Mouse (Mus musculus): Measurements from ENCODE around the gene Acot11. TPM values are rescaled to one million over a fixed set of nuclear protein-coding genes. Genes with fewer than 3 reads are reported as not detected.
"Not testable (repeated sequence)": the region's sequence is repeated elsewhere in the genome, so short reads cannot be mapped to it uniquely, and the experiment has no call there.

Acot11 gene
- total RNA-seq, 2 experiments from 2014 or later: 1.0 TPM

DNA sequence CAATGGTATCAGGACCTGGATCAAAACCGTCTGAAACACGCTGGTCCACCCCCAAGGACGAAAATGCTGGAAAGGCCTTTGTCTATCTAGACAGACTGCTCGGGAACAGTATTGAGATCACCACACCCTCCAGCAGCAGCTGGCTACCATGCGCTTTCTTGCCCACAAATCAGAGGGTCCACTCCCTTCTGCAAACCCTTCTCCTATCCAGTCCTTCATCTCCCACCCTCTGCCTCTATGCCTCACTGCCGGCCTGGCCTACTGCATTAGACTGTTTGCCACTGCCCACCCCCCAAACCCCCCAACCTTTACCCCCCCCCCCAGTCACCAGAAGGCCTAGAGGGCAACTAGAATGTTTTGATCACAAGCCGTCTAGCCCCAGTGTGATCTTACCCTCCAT is 19.5 kb downstream of the Acot11 start:
- ATAC-seq (replicated peaks; ENCODE audit: low FRiP score, low TSS enrichment, poor library complexity, severe bottlenecking): no peak

DNA sequence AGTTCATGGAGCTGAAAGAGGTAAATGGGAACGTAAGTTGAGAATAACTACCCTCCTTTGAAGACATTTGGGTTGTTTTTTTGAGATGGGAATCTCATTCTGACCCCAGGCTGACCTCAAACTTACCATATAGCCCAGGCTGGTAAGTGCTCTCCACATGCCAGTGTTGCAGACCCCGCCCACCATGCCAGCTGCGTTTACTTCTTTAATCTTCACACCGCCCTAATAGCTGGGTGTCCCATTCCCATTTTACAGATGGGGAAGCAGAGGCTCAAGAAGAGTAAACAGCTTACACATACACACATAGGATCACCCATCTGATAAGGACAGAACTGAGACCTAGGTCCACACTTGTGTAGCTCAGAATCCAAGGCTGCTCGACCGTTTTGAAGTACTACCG is 20.0 kb downstream of the Acot11 start:
- no peak for ATAC-seq (replicated peaks; ENCODE audit: low FRiP score, low TSS enrichment, poor library complexity, severe bottlenecking)

DNA sequence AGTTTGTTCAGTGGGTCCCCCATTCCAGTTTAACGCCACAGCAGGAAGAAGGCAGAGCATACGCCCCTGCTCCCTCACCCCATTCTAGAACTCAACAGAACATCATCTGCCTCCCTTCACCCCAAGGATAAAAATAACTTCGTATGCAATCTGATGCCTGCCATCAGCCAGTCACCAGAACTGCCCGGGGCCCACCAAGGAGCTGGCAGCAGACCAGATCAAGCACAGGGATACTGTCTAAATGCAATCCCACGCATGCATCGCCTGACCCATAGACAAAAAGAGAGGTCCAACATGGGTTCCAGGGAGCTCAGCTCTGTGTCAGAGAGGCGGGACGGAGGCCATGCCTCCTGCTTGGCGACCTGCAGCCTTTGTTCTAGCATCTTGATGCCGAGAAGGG is 21.7 kb downstream of the Acot11 start:
- no peak for ATAC-seq (replicated peaks; ENCODE audit: low FRiP score, low TSS enrichment, poor library complexity, severe bottlenecking)

DNA sequence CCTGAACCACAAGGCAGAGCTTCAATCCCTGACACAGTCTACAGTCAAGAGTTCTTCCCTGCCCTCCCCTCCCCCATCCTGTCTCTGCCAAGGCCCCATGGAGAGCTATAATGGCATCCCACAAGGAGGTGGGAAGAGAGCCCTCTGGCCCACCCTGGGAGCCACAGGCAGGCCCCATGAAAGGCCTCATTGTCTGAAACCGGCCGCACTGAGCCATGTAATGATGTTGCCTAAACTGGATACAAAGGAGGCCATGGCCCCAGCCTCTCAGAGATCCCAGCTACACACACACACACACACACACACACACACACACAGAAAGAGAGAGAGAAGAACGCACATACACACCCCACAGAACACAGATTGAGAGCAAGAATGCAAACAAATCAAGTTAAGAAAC is 24.8 kb downstream of the Acot11 start:
- ATAC-seq (replicated peaks; ENCODE audit: low FRiP score, low TSS enrichment, poor library complexity, severe bottlenecking): no peak

DNA sequence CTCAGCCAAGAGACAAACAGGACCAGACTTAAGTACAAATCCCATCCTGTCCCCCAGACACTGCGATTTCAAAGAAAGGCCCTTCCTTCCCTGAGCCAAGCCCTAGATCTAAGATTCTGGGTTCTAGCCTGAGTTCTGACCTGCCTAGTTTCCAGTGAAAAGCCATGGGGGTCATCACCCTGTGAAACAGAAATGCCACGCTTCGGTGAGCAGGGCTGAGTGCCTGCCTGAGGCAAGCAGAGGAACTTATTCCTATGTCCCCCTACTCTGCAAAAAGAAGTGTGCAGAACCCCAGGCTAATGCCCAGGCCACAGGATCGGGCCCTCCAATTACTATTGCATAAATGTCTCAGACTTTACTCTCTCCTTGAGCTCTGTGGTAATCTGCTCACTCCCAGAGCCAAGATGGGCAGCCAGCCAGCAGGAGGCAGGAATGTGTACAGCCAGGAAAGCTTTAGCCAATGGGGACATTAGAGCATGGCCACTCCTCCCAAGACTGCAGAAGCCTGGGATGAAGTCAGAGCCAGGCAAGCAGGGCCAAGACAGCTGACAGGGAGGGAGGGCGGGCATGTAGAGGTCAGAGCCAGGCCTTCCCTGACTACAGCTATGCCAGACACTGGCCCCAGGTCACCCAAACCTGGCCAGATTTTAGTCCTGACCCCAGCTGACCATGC is 26.5 kb downstream of the Acot11 start:
- ATAC-seq (replicated peaks; ENCODE audit: low FRiP score, low TSS enrichment, poor library complexity, severe bottlenecking): peak; percentile 59; the same call in 1 of the 2 replicates

DNA sequence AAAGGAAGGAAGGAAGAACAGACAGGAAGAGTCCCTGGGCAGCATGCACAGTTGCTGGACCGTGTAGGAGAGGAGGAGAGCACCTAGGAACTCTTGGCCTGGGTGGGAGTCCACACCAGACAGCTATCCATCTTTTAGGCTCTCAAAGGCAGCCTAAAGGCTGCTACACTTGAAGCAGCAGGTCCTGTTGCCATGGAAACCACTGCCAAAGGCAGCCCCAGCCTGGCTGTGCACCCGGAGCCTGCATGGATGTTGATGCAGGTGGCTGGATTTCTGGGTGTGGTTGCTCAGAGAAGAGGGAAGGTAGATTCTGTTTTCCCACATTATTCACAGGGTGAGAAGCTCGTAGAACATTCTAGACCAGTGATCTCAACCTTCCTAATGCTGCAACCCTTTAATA is 27.8 kb downstream of the Acot11 start:
- ATAC-seq (replicated peaks; ENCODE audit: low FRiP score, low TSS enrichment, poor library complexity, severe bottlenecking): no peak

DNA sequence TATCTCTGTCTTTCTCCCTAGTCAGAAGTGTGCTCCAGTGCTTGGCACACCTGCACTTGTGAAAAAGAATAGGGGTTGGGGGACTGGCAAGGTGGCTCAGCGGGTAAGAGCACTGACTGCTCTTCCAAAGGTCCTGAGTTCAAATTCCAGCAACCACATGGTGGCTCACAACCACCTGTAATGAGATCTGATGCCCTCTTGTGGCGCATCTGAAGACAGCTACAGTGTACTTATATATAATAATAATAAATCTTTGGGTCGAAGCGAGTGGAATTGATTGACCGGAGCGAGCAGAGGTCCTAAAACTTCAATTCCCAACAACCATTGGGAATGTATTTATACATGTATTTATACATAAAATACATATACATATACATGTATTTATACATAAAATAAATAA is 29.0 kb downstream of the Acot11 start:
- ATAC-seq (replicated peaks; ENCODE audit: low FRiP score, low TSS enrichment, poor library complexity, severe bottlenecking): not testable (repeated sequence)

DNA sequence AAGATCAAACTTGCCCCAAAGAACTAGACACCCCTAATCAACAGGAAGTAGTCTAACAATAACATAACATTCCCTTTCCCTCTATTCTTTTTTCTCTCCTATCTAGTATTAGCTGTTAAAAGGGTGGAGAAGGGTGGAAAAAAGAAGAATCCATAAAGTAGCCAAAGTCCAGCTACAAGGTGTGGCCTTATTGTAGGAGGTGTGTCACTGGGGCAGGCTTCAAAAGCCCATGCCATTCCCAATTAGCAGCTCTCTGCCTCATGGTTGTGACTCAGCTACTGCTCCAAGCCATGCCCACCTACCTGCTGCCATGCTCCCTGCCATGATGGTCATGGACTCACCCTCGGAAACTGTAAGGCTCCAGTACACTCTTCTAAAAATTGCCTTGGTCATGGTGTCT is 32.2 kb downstream of the Acot11 start:
- ATAC-seq (replicated peaks; ENCODE audit: low FRiP score, low TSS enrichment, poor library complexity, severe bottlenecking): no peak

DNA sequence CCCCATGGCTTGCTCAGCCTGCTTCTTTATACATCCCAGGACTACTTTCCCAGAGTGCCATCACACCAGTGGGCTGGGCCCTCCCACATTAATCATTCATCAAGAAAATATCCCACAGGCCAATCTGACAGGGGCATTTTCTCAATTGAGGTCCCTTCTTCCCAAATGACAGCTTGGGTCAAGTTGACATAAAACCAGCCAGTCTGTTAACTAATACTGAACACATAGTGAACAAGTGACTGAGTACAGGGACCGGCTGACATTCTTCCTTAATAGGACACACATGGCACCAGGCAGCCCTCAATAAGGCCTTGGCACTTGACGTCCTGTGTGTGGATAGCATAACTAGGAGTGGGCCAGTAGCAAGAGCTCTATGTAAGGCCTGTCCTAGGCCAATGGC is 35.5 kb downstream of the Acot11 start:
- no peak; the same call in 1 of the 2 replicates for ATAC-seq (replicated peaks; ENCODE audit: low FRiP score, low TSS enrichment, poor library complexity, severe bottlenecking)

DNA sequence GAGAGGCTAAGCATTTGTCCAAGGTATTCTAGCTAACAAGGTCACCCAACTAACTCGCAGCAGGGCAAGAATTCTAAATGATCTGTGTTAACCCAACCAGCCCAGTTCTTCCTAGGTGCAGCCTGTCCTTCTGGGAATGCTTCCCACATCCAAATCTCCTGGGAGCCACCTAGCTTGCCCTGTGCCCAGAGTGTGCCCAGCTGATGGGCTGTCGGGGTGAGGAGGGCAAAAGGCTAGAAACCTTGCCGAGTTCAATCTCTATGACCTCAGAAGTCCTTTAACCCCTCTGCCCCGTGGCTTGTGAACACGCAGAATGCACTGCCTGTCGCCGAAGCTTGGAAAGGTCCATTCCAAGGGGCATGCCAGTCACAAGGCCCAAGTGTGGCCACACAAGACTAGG is 40.6 kb downstream of the Acot11 start:
- ATAC-seq (replicated peaks; ENCODE audit: low FRiP score, low TSS enrichment, poor library complexity, severe bottlenecking): no peak

DNA sequence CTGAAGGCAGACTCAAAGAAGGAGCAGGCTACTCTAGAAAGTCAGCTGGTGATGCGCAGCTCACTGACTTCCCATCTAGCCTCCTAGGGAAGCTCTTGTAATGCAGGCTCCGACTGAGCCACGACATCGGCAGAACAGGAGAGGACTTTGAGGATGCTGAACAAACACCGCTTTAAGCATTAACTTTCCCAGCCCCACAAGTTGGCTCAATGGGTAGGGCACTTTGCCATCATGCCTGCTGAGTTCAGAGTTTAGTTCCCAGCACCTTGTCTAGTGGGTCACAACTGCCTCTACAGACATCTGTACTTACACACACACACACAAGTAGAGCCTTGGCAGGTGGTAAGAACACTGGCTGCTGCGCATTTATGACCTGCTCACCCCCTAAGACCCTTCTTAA is 53.1 kb downstream of the Acot11 start:
- ATAC-seq (replicated peaks; ENCODE audit: low FRiP score, low TSS enrichment, poor library complexity, severe bottlenecking): no peak

DNA sequence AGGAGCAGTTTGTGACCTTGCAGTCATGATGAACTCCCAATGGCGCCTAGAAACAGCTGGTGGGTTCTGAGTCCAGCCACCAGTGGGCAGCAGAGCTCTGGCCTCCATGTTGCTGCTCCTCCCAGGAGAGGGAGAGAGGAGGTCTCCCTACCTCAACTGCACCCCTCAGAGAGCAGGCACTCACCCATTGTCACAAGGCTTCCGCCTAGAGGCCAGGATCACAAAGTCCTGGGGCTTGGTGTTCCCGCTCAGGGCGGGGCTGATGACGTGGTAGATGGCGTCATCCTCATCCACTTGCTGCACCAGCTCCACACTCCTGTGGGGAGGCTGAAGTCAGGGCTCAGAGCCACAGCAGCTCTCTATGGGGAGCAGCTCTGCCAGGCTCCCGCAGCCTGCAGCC is 55.1 kb downstream of the Acot11 start:
- peak; percentile 40; the same call in 1 of the 2 replicates for ATAC-seq (replicated peaks; ENCODE audit: low FRiP score, low TSS enrichment, poor library complexity, severe bottlenecking)

DNA sequence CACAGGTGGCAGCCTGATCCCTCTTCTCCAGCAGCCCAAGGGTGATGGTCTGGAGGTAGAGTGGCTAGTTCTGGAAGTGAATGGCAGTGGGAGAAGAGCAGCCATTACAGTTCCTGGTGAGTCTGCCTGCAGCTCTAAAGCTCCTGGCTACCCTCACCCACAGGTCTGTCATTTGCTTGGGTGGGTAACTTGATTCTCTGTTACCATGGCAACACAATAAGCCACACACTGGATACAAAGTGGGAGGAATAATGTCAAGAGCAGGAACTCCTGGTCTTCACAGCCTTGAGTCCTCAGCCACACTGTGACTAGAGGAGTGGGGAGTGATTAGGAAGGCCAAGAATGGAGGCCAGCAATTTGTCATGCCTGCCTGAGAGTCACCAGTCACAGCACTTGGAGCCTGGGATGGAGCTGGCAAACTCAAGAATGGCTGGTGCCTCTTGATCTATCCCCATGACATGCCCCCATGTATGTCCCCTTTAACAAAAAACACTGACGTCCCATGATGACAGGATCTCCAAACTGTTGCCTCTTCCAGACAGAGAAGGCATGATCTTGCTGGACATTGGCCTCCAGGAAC is 57.7 kb downstream of the Acot11 start:
- ATAC-seq (replicated peaks; ENCODE audit: low FRiP score, low TSS enrichment, poor library complexity, severe bottlenecking): no peak

DNA sequence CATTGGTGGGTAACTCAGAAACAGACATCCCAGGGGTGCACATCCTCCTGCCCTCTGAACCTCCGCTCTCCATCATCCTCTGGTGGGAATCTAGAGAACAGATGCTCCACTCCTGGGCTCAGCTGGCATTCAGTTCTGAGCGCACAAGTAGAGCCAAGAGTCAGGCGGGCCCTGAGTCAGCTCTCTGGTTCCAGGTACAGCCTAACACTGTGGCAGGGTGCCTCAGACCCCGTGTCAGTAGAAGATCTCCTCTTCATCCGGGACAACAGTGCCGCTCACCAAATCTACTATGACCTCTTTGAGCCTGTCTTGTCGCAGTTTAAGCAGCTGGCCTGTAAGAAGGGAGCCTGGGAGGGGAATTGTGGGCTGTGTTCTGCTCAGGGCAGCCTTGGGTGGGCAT is 58.9 kb downstream of the Acot11 start:
- no peak for ATAC-seq (replicated peaks; ENCODE audit: low FRiP score, low TSS enrichment, poor library complexity, severe bottlenecking)

DNA sequence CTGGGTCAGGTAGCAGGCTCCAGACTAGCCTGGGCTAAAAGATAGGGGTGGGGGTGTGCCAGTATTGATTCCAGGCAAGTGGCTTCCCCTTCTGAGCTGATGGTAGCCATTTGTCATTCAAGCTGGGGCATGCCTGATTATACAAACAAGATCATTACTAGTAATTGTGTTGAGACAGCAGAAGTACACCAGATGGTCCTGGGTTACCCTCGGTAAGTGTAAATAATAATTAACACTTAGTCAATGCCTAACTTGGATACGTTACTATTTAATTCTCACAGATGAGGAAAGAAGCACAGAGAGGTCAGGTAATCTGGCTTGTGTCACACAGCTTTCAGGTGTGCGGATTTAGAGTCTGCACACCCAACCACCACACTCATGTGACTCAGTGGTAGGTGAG is 66.9 kb downstream of the Acot11 start:
- no peak for ATAC-seq (replicated peaks; ENCODE audit: low FRiP score, low TSS enrichment, poor library complexity, severe bottlenecking)

DNA sequence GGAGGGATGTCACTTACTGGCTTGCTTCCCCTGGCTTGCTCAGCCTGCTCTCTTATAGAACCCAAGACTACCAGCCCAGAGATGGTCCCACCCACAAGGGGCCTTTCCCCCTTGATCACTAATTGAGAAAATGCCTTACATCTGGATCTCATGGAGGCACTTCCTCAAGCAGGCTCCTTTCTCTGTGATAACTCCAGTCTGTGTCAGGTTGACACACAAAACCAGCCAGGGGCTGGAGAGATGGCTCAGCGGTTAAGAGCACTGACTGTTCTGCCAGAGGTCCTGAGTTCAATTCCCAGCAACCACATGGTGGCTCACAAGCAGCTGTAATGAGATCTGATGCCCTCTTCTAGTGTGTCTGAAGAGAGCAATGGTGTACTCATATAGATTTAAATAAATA is 67.9 kb downstream of the Acot11 start:
- not testable (repeated sequence) for ATAC-seq (replicated peaks; ENCODE audit: low FRiP score, low TSS enrichment, poor library complexity, severe bottlenecking)

DNA sequence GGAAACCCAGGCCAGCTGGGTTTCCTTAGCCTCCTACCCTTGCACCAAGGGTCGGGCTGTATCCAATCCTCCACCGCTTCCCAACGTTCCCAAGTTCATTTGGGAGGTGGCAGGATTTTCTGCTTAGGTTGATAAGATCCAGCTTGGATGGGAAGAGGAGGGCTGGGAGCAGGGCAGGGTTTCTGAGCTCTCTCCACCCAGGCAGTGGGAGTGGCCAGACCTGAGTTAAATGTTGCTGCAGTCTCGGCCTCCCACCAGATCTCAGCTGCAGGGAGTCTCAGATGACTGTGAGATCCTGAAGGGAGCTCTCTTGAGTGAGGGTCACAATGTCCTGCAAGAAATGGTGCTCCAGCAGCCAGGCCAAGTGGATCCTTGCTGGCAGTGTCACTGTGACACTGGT is 71.2 kb downstream of the Acot11 start, which contains the start of gene Fam151a:
TSS of gene Fam151a (plus strand) at position 254 of the 400 bp plus-strand sequence.
- no peak for ATAC-seq (replicated peaks; ENCODE audit: low FRiP score, low TSS enrichment, poor library complexity, severe bottlenecking)

DNA sequence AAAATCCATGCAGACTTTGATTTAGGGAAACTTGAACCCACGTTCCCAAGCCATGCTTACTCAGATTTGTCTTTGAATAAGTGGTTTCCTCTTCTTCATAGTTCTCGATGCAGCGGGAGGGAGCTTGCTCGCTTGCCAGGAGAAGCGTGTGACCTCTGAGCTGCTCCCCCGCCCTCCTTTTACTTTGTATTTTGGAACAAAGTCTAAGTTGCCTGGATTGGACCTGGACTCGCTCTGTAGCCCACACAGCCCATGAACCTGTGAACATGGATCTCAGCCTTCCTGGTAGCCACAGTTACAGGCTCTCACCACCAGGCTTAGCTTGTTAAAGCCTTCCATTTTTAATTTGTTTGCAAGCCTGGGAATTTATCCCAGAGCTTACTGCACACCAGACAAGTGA is 74.0 kb downstream of the Acot11 start, which contains the start of gene Mroh7:
TSS of gene Mroh7 (minus strand) at position 112 of the 400 bp plus-strand sequence.
- ATAC-seq (replicated peaks; ENCODE audit: low FRiP score, low TSS enrichment, poor library complexity, severe bottlenecking): no peak

DNA sequence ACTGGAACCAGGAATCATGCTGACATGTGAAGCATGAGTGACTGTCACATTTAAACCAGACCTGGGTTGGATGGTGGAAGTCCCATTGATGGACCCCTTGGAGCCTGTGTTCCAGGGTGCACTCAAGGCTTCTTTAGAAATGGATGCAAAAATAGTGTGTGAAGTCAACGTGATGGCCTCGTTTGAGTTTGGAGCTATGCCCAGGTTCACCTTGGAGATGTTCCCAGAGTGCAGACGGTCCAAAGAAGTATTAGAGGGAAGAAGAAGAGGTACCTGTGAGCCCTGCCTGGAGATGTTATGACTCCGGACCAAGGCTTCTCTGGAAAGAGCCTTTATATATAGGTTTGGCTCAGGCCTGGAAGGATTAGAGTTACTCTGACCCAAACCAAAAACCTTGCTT is 84.2 kb downstream of the Acot11 start:
- no peak for ATAC-seq (replicated peaks; ENCODE audit: low FRiP score, low TSS enrichment, poor library complexity, severe bottlenecking)

DNA sequence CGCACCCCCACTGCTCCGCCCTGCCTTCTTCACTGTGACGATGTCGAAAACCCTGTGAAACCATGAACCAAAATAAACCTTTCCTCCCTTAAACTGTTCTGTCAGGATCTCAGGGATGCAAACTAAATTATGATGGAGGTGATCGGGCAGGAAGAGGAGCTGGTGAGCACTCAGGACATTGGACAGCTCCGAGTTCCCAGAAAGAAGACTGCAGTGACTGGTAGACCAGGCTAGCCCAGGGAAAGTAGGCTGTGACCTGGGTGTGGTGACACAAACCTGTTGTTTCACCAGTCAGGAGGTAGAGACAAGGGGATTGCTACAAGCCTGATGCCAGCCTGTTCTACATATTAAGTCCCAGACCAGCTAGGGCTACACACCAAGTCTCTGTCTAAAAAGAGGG is 91.2 kb downstream of the Acot11 start:
- no peak for ATAC-seq (replicated peaks; ENCODE audit: low FRiP score, low TSS enrichment, poor library complexity, severe bottlenecking)

DNA sequence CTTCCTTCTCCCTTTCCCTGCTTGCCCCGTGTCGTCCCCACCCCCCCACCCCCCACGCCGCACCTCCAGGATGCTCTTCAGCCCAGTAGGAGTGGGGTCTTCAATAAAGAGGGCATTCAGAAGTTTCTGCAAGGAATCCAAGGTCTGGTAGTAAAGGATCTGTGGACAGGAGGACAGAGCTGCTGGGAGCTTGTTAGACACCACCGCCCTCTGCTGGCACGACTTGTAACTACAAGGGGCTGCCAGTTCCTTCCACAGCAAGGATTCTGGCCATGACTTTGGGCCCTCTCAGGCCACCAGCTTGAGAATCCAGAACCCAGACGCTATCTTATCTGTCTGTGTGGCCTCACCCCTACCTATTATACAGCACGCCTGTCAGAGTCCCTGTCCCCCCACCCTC is 96.4 kb downstream of the Acot11 start:
- peak; percentile 55; the same call in 1 of the 2 replicates for ATAC-seq (replicated peaks; ENCODE audit: low FRiP score, low TSS enrichment, poor library complexity, severe bottlenecking)

Measured in megakaryocyte-erythroid progenitor cell, adult 5-6 weeks (primary cell).